Mouse (Mus musculus) ES-E14 (cell line): Measurements from ENCODE around the gene Pla2g12a. TPM values are rescaled to one million over a fixed set of nuclear protein-coding genes. Genes with fewer than 3 reads are reported as not detected.

Experiments
- DNase-seq: peaks from one replicate; pipeline ENCODE4 v3.0.0-alpha.2; 2013; ENCODE audit warnings: low read depth, low spot score
- H3K27ac ChIP-seq: 2 replicates; pipeline ENCODE4 v1.5.1; 2012; ENCODE audit warnings: low read depth, mild to moderate bottlenecking, low read length, moderate library complexity, mixed read lengths; ENCODE audit not compliant: poor library complexity, insufficient read depth, severe bottlenecking
- H3K36me3 ChIP-seq: 2 replicates; pipeline ENCODE4 v1.6.1; 2012; ENCODE audit warnings: mild to moderate bottlenecking, low read length, moderate library complexity, mixed read lengths; ENCODE audit not compliant: control insufficient read depth, poor library complexity, insufficient read depth, severe bottlenecking
- H3K4me1 ChIP-seq, 2 experiments: fragments of 150-350 bp in 1 of 2; sonication (generic) in 1 of 2; 2 replicates each; pipeline ENCODE4 v1.6.1; 2012; ENCODE audit warnings: low read length in 2 of 2, mild to moderate bottlenecking in 1 of 2, mixed read lengths in 1 of 2; ENCODE audit not compliant: control insufficient read depth in 2 of 2, insufficient read depth in 2 of 2, poor library complexity in 1 of 2
- H3K4me3 ChIP-seq, 2 experiments: fragments of 150-350 bp in 1 of 2; sonication (generic) in 1 of 2; 2 replicates each; pipeline ENCODE4 v1.5.1; 2012; ENCODE audit warnings: low read length in 2 of 2, low read depth in 1 of 2, mild to moderate bottlenecking in 1 of 2, mixed read lengths in 1 of 2; ENCODE audit not compliant: insufficient read depth in 1 of 2, poor library complexity in 1 of 2, severe bottlenecking in 1 of 2
- H3K9ac ChIP-seq: 2 replicates; pipeline ENCODE4 v1.6.1; 2012; ENCODE audit warnings: low read depth, mild to moderate bottlenecking, low read length, mixed read lengths; ENCODE audit not compliant: poor library complexity, insufficient read depth, severe bottlenecking
- H3K9me3 ChIP-seq: fragments of 150-350 bp; sonication (generic); 2 replicates; pipeline ENCODE4 v1.6.1; 2012; ENCODE audit warnings: low read depth, mild to moderate bottlenecking, low read length; ENCODE audit not compliant: control insufficient read depth, insufficient read depth
- CHD2 ChIP-seq: IDR thresholded peaks from 2 replicates; pipeline ENCODE4 v1.6.1; 2014; ENCODE audit warnings: mild to moderate bottlenecking, low read depth, low read length, inconsistent platforms
- HCFC1 ChIP-seq: IDR thresholded peaks from 2 replicates; pipeline ENCODE4 v1.6.1; 2012; ENCODE audit warnings: low read length, inconsistent platforms, borderline replicate concordance; ENCODE audit not compliant: insufficient read depth
- MAFK ChIP-seq: IDR thresholded peaks from 2 replicates; pipeline ENCODE4 v1.6.1; 2014; ENCODE audit warnings: mild to moderate bottlenecking, low read depth, low read length, inconsistent platforms; ENCODE audit not compliant: insufficient read depth
- ZC3H11A ChIP-seq: IDR thresholded peaks from 2 replicates; pipeline ENCODE4 v1.6.1; 2012; ENCODE audit warnings: low read depth, mild to moderate bottlenecking, inconsistent platforms, low read length, borderline replicate concordance
- ZNF384 ChIP-seq: IDR thresholded peaks from 2 replicates; pipeline ENCODE4 v1.6.1; 2012; ENCODE audit warnings: low read depth, low read length, inconsistent platforms
- in situ Hi-C, 2 experiments: fragments of 600-800 bp; cut with MboI; formaldehyde crosslinking; loops; one replicate each; pipeline ENCODE4 v1.15.1; 2025; ENCODE audit warnings: low sequenced_read_pairs in 2 of 2, inconsistent platforms in 1 of 2; ENCODE audit not compliant: unreplicated experiment in 2 of 2
- total RNA-seq: library from RNA; depleted of rRNA; stranded (reverse); fragments of 300-350 nt; gene quantifications from 2 replicates; pipeline ENCODE4 v1.2.3, GENCODE M21; 2012

The Pla2g12a gene
- total RNA-seq, 1 experiment: 37.3 TPM

GRCm38 (mm10) chr3:129918434-129918833 lies 40.0 kb downstream of the Pla2g12a start:
- TF ChIP-seq HCFC1 (no peak), ZC3H11A (no peak), CHD2 (no peak), MAFK (no peak), ZNF384 (no peak)
- no peak overlapping the region for H3K4me3 ChIP-seq
- peak; percentile 63 for DNase-seq
- in situ Hi-C loops: no loop called here
- peaks cover 0 to 4% of the 10 kb centered on the region in 2 experiments; a peak in 1 of 4 replicates for H3K4me1 ChIP-seq
- H3K9me3 ChIP-seq: no peaks in the 10 kb centered on the region
- H3K36me3 ChIP-seq: no peaks in the 10 kb centered on the region; the same call in 1 of the 2 replicates
- H3K9ac ChIP-seq: no peak overlapping the region
- no peak overlapping the region for H3K27ac ChIP-seq

DNA sequence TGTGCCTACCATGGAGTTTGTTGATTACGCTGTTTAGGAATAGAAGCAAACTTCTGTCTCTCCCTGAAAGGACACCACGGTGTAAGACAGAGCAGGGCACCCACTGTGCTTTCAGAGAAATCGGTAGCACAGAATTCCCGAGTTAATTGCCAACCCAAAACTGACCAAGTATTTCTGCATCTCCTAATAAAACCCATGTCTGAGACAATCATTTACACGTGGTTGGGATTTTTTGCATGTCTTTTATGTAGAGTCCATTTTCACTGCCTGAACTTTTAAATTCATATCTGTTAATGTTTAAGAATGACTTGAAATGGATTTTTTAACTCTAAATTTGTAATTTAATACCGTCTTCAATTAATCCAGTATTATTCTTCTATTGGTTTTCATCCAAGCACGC lies 45.2 kb downstream of the Pla2g12a start:
- Histone ChIP-seq H3K4me1 (no peaks in the 10 kb centered on the region), H3K9me3 (no peaks in the 10 kb centered on the region), H3K27ac (no peak overlapping the region), H3K9ac (no peak overlapping the region), H3K36me3 (no peaks in the 10 kb centered on the region), H3K4me3 (no peak overlapping the region)
- DNase-seq: no peak
- in situ Hi-C loops: no loop called here
- TF ChIP-seq ZNF384: no peak

GRCm38 (mm10) chr3:129925861-129926260 lies 47.5 kb downstream of the Pla2g12a start:
- Histone ChIP-seq H3K9me3 (no peaks in the 10 kb centered on the region), H3K27ac (no peak overlapping the region), H3K4me1 (no peaks in the 10 kb centered on the region), H3K36me3 (no peaks in the 10 kb centered on the region), H3K9ac (no peak overlapping the region), H3K4me3 (no peak overlapping the region)
- TF ChIP-seq CHD2: no peak
- no peak for TF ChIP-seq ZNF384
- no peak for TF ChIP-seq MAFK
- in situ Hi-C loops: no loop called here
- no peak for DNase-seq

GRCm38 (mm10) chr3:129930213-129930778 lies 51.9 kb downstream of the Pla2g12a start:
- no peak for TF ChIP-seq HCFC1
- TF ChIP-seq MAFK: no peak
- no peak for TF ChIP-seq ZNF384
- TF ChIP-seq ZC3H11A: no peak
- TF ChIP-seq CHD2: no peak
- Histone ChIP-seq H3K4me3 (no peak overlapping the region), H3K36me3 (no peaks in the 10 kb centered on the region), H3K27ac (no peak overlapping the region), H3K9ac (no peak overlapping the region), H3K4me1 (no peaks in the 10 kb centered on the region), H3K9me3 (no peaks in the 10 kb centered on the region)
- no peak for DNase-seq
- in situ Hi-C loops: no loop called here

- no peak for TF ChIP-seq CHD2
- TF ChIP-seq ZC3H11A: peak; percentile 49; the same call in 1 of the 2 replicates
- no peak for TF ChIP-seq MAFK
- Histone ChIP-seq H3K27ac (no peak overlapping the region), H3K4me1 (no peaks in the 10 kb centered on the region), H3K9me3 (no peaks in the 10 kb centered on the region), H3K36me3 (no peaks in the 10 kb centered on the region), H3K9ac (no peak overlapping the region), H3K4me3 (no peak overlapping the region)
- peak; percentile 51 for DNase-seq
- in situ Hi-C loops: no loop called here
Observed at GRCm38 (mm10) chr3:129932443-129932842, 54.0 kb downstream of the Pla2g12a start.
